Mouse (Mus musculus) mouse trophoblast stem cell (cell line): ENCODE results near the gene S100a2.

ENCODE experiments used
- in situ Hi-C, 2 experiments: fragments of 300-500 bp; cut with MseI, MboI; formaldehyde crosslinking; loops; 2 replicates in 1 of 2; 3 replicates in 1 of 2; pipeline ENCODE4 v1.15.1; 2025

S100a2 gene

DNA sequence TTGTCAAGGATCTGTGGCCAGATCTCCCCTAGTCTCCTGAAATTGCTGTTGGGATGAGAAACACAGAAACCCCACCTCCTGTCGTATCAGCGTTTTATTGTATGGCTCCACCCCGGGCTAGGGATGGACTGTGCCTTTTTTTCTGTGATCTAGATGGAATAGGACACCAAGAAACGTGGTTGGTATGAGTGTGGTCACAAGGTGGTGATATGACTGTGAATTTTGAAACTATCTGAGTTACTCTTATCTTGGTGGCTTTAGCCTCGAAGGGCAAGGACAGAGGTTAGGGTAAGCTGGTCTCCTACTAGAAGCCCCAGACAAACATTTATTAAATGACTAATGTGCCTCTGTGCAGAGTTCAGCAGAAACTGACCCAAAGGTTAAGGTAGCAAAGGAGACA lies 5.5 kb downstream of the S100a2 start:
- in situ Hi-C loops: no loop called here

DNA sequence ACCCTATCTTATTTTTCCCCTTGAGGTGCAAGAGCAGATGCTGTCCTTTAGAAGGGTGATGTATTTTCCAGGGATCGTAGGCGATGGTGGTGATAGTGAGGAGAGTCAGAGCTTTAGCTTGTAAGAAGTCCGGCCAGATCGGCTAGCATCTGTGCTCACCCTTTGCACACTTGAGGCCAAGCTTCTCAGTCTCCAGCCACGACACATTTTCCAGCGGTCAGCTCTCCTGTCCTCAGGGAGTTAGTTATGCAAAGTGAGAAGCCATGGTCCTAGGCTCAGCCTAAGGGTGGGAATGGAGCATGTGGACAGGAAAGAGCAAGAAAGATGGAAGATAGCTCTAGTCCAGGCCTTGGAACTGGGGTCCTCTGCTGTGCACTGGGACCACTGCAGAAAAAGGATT lies 6.8 kb downstream of the S100a2 start:
- in situ Hi-C loops: no loop called here

DNA sequence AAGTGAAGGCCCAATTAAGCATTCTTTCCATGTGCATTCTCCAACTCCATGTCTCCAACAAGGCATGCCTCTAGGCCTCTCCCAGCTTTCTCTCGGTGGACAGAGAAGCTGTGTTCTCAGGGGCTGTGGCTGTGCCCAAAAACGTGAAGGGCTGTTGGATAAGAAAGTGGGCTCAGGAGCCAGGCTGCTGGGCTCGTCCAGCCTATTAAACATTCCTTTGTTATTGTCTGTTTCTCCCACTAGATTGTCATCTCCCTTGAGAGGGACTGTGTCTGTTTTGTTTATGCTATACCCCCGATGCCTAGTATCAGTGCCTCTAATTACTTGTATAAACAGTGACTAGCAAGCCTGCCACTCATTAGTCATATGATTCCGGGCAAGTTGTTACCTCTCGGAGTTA lies 7.7 kb downstream of the S100a2 start:
- in situ Hi-C loops: no loop called here

DNA sequence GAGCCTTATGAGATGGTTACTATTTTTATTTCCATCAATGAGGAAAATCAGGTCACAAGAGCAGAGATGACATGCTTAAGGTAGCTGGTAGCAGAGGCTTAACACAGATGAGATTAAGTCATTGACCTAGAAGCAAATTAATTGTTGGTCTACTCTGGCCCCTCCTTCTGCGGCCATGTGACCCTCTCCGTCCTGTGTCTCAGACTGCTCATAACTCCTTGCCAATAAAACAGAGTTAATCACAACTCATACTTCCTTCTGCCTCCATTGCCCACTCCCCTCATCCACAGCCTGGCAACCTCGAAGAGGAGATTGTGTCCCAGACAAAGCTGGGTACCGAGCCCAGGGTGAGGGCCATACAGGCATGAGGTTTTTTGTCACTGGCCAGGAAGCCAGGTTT lies 8.2 kb downstream of the S100a2 start:
- in situ Hi-C loops: no loop called here

DNA sequence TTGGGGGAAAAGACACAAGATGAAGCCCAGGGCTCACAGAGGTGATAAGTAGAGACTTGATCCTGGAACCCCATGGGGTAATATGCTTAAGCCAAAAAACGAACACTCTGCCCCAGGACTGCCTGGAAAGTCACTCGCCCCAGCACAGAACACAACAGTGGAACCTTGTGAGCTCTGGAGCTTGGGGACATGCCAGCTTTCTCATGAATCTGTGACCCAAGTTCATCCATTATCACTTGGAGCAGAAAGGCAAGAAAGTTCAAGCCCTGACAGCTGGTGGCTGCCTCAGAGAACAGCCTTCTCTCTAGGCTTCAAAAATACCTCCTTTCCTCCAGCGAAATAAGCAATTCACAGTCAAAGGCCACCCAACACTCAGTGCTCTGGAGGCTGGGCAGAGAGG lies 9.4 kb downstream of the S100a2 start:
- in situ Hi-C loops: no loop called here

DNA sequence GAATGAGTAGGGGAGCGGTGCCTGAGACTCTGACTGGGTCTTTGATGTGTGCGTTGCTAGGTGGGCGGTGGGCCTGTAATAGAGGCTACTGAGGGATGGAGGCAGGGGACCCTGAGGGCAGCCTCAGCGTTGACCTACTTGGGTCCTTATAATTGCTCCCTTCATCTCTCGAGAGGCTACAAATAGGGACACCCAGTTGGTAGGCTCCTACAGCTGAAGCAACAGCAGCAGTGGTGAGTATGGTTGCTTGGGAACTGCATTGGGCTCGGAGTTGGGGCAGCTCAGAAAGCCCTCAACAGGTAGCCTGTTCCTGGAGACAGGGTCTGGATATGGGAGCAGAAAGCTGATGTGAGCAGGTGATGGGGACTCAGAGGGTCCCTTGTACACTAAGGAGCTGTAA lies 10.0 kb downstream of the S100a2 start:
- in situ Hi-C loops: no loop called here

DNA sequence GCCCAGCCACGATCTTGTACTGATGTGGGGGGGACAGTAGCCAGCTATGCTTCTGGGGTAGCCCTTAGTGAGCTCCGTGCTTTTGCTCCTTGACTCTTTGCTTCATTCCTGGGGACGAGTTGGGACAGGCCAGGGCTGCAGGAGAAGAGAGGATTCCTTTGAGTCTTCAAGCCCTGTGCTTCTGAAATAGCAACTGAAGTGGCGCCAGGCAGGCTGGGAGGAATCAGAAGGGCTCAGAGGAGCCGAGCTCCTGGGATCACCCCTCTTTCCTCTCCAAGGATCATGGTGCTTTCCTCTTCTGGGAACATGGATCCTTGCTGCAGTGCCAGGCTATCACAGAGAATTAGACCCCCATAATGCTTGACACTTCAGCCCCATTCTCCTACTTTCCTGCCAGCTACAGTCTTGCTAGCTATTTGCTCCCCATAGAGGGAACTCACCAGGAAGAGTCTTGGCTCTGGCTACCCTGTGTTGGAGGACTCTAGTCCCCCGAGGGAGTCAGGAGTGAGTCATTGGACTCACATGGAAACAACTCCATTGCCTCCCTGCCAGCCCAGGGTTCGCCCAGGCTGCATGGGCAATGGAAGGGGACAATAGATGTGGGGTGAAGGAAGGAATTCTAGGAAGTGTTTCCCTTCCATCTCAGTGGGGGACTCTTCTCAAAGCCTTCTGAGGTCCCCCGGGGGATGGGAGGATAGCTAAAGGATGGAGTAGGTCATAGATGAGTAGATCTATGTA lies 10.6 kb downstream of the S100a2 start:
- in situ Hi-C loops: no loop called here

DNA sequence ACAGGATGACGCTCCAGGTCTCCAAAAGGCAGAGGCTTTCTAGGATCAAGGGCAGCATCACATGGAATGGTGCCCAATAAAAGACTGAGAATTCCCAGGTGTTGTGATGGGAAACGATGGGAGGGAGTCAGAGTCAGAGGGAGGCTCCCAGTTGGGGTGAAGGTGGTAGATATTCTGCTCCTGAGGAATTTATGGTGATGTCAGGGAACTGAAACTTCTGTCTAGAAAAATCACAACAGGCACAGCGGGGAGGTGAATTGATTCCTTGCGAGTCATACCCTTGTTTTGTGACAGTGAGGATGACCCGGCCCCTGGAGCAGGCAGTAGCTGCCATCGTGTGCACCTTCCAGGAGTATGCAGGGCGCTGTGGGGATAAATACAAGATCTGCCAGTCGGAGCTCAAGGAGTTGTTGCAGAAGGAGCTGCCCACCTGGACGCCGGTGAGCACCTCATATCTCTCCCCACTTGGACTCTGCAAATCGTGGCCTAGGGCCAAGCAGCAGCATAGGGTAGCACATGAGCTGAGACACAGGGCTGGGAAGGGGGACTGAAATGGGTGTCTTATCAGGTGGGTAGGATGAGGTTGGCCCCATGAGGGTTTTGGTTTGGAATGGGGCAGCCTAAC lies 11.6 kb downstream of the S100a2 start, which contains the start of gene Gm42674:
TSS of gene Gm42674 (plus strand) at position 419 of the 625 bp plus-strand sequence.
- in situ Hi-C loops: no loop called here

DNA sequence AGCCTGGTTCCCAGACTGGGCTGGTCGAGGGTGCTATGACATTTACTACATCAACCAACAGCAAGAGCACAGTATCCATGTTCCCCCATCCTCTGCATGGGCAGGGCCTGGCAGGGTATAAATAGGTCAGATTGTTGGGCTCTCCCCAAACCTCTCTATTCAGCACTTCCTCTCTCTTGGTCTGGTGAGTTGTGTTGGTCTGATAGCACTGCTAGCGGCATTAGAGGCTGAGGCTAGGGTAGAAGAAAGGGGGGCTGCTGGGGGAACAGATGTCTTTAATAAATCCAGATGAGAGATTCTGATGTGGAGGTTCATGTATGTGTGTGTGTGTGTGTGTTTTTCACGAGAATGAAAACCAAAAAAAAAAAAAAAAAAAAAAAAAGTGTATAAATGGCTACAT lies 13.6 kb downstream of the S100a2 start, which contains the start of gene S100a4:
TSS of gene S100a4 (plus strand) at position 149 of the 400 bp plus-strand sequence.
- in situ Hi-C loops: no loop called here

DNA sequence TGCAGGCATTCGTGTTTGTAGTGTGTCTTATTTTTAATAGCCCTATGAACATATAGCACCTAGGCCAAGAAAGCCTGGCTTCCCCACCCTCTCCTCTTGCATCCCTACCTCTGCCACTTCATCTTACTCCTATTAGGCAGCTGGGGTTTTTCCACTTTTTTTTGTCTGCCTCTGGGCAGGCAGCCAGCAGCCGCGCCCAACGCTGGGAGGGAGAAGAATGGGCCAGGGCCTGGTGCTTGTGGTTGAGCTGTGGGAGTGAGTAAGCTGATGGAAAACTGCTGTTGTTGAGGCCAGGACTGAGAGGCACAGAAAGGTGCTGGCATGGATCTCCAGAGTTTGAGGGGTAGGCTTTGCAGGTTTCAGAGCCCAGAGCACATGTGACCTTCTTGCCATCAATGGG lies 14.4 kb downstream of the S100a2 start:
- in situ Hi-C loops: no loop called here

DNA sequence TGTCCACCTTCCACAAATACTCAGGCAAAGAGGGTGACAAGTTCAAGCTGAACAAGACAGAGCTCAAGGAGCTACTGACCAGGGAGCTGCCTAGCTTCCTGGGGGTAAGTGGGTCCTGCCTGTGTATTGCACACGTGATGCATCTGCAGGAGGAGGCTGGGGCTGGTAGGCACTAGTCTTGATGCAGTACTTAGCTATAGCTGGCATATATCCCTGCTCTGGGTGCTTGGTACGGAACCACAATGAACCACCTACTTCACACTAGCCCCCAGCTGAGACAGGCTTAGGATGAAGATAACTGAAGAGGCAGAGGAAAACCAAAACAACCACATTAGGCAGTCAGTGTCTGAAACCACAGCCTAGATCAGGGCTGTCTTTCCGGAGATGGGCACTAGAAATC lies 15.0 kb downstream of the S100a2 start:
- in situ Hi-C loops: no loop called here

DNA sequence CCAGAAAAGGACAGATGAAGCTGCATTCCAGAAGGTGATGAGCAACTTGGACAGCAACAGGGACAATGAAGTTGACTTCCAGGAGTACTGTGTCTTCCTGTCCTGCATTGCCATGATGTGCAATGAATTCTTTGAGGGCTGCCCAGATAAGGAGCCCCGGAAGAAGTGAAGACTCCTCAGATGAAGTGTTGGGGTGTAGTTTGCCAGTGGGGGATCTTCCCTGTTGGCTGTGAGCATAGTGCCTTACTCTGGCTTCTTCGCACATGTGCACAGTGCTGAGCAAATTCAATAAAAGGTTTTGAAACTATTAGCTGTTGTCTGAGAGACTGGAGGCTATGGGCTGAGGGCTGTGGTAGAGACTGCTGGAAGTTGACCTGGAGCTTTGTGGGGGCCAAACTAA lies 15.7 kb downstream of the S100a2 start:
- in situ Hi-C loops: no loop called here

DNA sequence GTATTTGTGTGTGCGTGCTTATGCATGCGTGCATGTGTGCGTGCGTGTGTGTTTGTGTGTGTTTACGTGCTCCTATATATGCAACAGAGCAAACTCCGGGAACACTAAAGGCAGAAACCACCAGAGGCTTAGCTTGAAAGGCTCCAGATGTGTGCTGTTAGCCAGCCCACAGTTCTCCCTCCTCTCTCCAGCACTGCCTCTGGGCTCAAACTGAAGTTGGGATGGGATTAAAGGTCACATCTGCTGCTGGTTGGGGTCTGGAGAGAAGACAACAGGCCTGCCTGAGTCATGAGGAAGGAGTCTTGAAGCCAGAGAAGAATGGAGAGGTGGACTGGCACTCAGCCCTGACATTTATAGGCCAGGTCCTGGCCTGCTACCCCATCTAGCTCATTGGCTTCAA lies 16.1 kb downstream of the S100a2 start:
- in situ Hi-C loops: no loop called here

DNA sequence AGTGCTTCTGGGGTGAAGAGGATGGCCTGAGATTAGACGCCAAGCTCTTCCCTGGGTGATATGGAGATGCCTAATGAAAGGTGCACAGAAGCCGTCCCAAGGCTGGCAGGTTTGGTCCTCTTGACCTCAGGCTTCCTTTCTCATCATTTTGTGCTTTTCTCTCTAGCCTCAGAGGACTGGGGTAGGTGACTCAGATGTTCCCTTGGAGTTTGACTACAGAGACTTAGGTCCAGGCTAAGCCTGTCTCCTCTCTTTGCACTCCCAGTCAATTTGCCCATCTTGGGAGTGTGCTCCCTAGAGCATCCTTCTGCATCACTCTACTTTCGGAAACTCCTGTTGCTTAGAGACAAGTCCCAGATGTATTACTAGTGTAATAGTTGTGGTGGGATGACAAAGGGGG lies 17.3 kb downstream of the S100a2 start:
- in situ Hi-C loops: no loop called here

DNA sequence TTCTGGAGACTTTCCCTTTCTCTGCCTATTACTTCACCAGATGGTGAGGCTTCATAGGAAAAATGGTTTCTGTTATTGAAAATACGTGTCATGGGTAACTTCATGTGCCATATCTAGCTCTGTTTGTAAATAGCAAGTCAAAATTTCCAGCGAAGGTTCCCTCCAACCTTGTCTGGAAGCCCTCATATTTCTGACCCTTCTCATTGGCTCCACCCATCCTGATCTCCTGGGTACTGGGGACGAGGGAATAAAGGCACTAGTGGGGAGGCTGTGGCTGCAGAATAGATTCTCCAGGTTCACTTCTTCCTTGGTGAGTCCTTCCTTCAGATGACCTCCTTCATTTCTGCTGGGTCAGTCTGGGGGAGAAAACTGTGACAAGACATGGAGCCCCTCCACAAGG lies 18.2 kb downstream of the S100a2 start, which contains the start of gene S100a5:
TSS of gene S100a5 (plus strand) at position 301 of the 400 bp plus-strand sequence.
- in situ Hi-C loops: no loop called here

DNA sequence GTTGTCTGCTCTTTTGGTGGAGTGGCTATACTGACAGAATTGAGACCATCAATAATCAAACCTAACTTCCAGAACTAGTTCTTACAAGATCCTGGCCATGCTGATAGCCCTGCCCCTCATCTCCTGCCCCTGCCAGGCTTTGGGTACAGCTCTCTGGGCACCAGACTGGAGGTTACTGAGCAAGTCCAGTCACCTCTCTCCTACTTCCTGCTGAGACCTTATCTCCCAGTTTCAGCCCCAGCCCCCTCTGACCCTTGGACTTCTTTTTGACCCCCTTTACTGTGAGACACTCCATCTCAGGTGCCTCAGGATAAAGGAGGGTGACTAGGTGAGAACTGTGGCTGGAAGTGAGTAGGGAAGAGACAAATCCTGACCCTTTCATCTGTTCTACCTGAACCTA lies 19.1 kb downstream of the S100a2 start:
- in situ Hi-C loops: no loop called here

DNA sequence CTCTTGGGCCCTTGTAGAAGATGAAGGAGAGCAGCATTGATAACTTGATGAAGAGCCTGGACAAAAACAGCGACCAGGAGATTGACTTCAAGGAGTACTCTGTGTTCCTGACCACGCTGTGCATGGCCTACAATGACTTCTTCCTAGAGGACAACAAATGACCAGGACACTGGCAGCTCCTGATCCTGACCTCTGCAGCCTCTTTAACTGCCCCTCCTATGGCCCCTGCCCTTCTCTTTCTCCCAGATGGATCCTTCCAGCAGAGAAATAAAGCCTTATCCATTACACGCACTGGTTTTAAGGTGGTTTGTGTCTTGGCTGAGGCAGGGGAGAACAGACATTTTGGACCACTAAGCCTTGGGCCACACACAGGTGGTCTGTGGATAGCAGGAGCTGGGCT lies 21.4 kb downstream of the S100a2 start:
- in situ Hi-C loops: no loop called here

DNA sequence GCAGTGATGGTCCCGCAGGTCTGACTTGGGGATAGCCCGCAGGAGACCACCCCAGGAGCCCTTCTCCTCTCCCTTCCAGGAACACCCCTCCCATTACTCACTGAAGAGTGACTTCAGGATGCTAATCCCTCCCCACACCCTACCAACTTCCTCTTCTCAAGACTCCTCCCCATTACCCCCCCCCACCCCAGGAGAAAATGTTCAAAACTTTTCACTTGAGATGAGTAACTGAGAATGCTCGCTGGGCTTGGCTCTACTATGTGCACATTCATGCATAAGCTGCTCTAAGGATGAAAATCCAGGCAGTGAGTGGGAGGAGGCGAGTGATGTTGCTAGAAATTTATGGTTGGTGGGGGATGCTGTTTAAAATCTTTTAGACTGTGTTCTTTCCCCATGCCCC lies 22.0 kb downstream of the S100a2 start:
- in situ Hi-C loops: no loop called here

DNA sequence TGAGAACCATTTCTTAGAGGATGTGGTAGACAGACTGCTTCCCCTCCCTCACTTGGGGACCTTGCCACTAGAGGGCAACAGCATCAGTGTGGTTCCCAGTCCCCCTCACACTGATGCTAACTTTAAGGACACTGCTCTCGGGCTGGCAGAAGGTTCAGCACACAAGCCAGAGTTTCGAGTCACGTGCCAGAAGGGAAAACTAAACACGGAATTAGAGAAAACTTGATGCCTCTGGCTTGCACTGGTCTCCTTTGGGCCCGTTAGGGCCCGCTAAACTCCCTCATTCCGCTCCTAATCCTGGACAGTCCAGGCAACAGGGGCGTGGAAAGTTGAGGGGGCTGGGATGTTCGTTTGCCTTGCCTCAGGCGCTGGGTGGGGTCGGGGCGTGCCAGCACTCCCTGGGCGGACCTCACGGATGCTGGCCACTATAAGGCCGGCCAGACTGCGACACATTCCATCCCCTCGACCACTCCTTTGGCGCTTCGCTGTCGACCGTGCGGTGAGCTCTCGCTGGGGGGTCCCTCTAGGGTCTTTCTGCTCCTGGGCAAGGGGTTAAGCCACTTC lies 22.8 kb downstream of the S100a2 start, which contains the start of gene S100a6:
TSS of gene S100a6 (plus strand) at position 155 of the 564 bp plus-strand sequence.
- in situ Hi-C loops: no loop called here

DNA sequence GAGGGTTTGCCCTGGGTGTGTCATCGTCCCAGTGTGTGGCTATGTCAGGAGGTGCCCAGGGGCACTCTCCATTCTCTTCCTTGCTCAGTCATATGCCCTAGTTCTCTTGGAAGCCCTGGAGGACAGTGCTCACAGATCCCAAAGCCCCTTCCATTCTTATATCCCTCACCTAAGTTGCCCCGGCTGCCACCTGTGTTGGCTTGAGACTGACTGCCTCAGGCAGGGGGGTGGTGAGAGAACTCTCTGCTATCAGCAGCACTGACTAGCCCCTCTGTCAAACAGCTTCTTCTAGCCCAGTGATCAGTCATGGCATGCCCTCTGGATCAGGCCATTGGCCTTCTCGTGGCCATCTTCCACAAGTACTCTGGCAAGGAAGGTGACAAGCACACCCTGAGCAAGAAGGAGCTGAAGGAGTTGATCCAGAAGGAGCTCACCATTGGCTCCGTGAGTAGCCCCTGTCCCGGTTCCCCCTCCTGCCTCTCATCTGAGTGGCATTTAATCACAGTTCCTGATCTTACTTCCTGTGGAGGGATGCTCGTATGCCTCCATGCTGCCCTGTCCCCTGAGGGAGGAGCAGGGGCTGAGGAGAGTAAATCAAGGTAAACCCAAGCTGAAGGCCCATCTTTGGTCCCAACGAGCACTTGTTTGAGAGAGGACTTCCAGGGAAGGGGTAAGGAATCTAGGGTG lies 23.6 kb downstream of the S100a2 start:
- in situ Hi-C loops: no loop called here

DNA sequence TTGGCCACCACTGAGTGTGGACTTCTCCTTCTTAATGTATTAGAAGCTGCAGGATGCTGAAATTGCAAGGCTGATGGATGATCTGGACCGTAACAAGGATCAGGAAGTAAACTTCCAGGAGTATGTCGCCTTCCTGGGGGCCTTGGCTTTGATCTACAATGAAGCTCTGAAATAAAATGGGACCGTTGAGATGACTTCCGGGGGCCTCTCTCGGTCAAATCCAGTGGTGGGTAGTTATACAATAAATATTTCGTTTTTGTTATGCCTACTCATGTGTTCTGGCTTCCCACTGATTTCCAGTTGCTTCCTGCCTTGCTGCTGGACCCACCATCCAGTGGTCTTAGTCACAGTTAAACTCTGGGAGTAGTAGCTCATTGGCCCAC lies 24.1 kb downstream of the S100a2 start:
- in situ Hi-C loops: no loop called here

DNA sequence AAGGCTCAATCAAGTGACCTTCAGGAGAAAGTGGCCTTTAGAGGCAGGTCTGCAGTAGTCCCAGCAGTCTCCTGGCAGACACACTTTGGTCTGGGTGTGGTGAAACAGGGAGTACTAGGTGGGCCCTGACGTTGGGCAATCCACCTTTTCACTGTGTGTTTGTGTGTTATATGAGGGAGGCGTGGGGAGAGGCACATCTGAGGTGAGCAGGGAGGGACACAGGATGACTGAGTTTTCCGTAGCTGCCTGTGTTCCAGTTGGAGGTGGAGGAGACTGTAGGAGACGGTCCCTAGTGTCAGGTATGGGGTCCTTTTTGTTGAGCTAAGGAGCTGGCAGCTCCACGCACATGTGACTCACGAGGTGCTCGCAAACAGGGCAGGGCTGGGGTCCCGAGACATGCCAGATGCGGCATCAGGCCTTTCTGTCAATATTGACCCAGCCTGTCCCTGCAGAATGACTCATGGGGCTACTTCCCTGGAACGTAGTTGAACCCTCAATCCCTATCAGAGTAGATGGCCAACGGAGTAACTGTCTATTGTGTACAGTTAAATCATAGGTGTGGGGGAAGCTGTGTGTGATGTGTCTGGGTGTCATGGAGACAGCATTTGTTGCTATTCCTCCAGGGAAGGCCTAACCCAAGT lies 24.7 kb downstream of the S100a2 start:
- in situ Hi-C loops: loop anchor here in 1 of 2 experiments (5.0 kb wide), 1 partner anchor 32 kb away; no protein-coding TSS in a partner anchor
